Mouse (Mus musculus) ovary, postnatal 10 days (tissue): ENCODE measurements at regions not wholly inside any gene's neighbourhood (a gene's known extent, or its start where the extent isn't known, plus 50 kb on each side); places are given as distances from the start of the nearest gene placed in this dataset.

Source experiments
- DNase-seq: peaks from one replicate; pipeline ENCODE4 v3.0.0; 2022; ENCODE audit warnings: low spot score

- DNase-seq = no peak
These were observed 572.3 kb downstream of the Bnc2 start for GRCm38 (mm10) chr4:84102736-84103135.

- DNase-seq = no peak
These were observed 566.5 kb downstream of the Bnc2 start for GRCm38 (mm10) chr4:84108592-84108991.

- DNase-seq = no peak
These were observed 565.1 kb downstream of the Bnc2 start for GRCm38 (mm10) chr4:84109771-84110503.

GRCm38 (mm10) chr4:84114162-84115040 is 560.7 kb downstream of the Bnc2 start:
- no peak for DNase-seq

GRCm38 (mm10) chr4:84118284-84118919 is 556.7 kb downstream of the Bnc2 start:
- DNase-seq = no peak

GRCm38 (mm10) chr4:84119616-84120015 is 555.5 kb downstream of the Bnc2 start:
- no peak for DNase-seq

GRCm38 (mm10) chr4:84120330-84120729 is 554.7 kb downstream of the Bnc2 start:
- no peak for DNase-seq

DNA sequence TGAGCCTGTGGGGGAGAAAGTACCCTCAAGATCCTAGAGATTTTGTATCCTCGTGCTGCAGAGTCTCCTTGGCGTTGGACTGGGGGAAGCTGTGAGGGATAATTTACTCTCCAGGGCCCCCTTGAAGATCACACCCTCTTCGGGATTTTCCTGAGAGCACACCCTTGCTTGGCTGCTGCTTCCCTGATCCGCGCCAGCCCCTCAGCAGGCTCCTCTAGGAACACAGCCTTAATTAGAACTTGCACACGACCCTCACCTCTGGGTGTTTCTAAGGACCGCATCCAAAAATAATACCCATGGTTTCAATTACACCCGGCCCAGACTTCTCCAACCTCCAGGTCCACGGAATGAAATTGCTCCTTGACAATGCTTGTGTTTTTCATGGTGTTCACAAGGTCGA is 553.6 kb downstream of the Bnc2 start:
- no peak for DNase-seq

GRCm38 (mm10) chr4:84126400-84126799 is 548.7 kb downstream of the Bnc2 start:
- no peak for DNase-seq

GRCm38 (mm10) chr4:84127380-84127779 is 547.7 kb downstream of the Bnc2 start:
- no peak for DNase-seq

DNA sequence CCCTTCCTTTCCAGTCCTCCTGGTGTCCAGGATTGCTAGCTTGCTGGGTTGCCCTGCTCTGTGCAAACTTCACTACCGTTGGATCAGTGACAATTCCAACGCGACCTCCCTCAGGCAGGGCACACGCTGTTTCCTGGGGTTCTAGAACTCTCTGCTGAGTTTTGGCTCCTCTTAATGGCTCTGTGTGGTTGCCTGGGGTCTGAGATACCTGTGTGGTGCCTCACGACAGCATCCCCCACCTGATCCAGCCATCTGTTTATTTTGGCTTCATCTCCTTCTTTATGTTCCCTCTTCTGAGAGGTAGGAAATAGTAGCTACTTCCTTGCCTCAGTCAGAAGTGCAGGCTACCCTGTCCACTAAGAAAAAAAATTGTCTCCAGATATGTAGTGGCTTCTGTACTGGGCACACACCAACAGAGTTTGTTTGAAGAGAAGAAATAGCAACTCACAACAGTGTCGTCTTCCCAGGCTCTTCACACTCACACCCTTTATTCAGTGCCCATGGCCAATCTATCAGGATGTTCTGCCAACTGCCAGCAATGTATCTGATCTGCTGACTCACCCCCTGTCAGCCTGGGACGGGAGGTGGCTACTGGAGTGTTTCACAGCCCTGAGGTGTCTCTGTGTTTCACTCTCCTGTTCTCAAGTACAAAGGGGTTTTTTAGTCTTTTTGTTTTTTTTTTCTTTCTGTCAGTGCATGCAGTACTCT is 544.1 kb downstream of the Bnc2 start:
- DNase-seq = no peak

- DNase-seq = no peak
These were observed 539.3 kb downstream of the Bnc2 start for GRCm38 (mm10) chr4:84135740-84136139.

GRCm38 (mm10) chr4:84137171-84137919 is 537.7 kb downstream of the Bnc2 start:
- no peak for DNase-seq

GRCm38 (mm10) chr4:84149149-84150050 is 525.7 kb downstream of the Bnc2 start:
- no peak for DNase-seq

DNA sequence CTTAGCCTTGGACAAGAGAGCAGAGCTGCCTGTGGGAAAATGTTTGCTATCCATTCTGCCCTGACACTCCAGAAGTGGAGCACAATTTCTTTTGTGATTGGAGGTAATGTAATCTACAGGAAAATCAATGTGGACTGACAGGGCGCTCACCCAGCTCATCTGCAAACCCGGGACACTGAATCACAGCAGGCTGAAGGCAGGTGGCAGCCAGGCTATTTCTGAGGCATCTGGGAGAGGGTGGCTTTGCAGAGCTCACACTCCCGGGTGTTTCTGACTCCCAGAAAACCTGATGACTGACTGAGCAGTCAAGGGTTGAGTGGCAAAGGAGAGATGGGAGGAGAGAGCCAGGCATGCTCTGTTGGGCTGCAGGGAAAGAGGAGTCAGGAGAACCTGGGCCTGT is 524.4 kb downstream of the Bnc2 start:
- DNase-seq = no peak

GRCm38 (mm10) chr4:84151247-84151646 is 523.8 kb downstream of the Bnc2 start:
- no peak for DNase-seq

- no peak for DNase-seq
These were observed 523.1 kb downstream of the Bnc2 start for GRCm38 (mm10) chr4:84151971-84152450.

- DNase-seq = no peak
These were observed 521.5 kb downstream of the Bnc2 start for GRCm38 (mm10) chr4:84153571-84153970.

DNA sequence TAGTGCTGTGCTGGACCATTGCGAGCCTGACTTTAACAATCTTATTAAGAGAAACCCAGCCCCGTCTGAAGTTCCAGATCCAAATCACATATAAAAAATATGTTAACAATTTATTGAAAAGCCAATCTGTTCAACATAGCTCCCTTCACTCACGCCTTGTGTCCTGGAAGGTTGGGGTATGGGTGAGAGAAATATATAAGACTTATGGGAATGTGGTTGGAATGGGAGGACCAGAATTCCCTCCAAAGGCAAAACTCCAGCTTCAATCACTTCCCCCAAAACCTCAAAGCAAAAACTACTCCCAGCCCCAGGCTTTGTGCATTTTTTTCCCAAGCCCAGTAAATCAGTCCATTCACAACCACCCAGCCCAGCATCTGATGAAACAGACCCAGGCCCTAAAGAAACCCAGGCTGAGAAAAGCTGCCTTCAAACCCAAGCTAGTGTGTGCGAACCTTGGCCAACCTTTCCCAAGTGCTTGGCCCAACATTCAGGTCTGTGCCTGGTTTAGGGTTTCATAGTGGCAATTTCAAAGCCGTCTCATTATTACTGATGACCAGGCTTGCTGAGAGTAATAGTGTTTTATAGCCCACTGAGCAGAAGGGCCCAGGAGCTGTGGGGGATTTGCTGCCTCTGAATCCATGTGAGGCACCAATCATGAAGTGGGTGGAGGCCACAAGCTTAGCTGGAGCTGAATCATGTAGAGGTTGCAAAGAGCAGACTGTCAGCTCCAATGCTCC is 517.0 kb downstream of the Bnc2 start:
- DNase-seq = no peak
